10 mouse cellular contexts compared by ENCODE assay signal in genomic region chr9:95697808-95698207, GRCm38 (mm10). TPM values are rescaled to one million over a fixed set of nuclear protein-coding genes. Genes with fewer than 3 reads are reported as not detected.
DNase-seq lines count a peak whose midpoint lies in the region; ATAC-seq and TF ChIP-seq lines count a peak whose summit lies in the region.
"Had no signal": no experiment of that assay in that cellular context is flagged by ENCODE, and none has a peak within 500 bp of the region (broad histone marks: within the 10 kb centered on the region; RNA-seq: fewer than 3 reads in every experiment).

No protein-coding gene starts in this region.

- WGBS in forebrain, postnatal 0 days: 61% methylated on average over 2 of the region's 2 CpGs
- whole genome bisulfite sequencing in forebrain, embryonic 12.5 days: 57% methylated on average over 2 of the region's 2 CpGs
- WGBS in liver, embryonic 11.5 days: 51% methylated on average over 2 of the region's 2 CpGs
- 52% methylated on average over 2 of the region's 2 CpGs for WGBS in neural tube, embryonic 15.5 days

- H3K9me3 ChIP-seq in forebrain, postnatal 0 days (ENCODE audit: low read length): no peaks in the 10 kb centered on the region
- no peaks in the 10 kb centered on the region for H3K9me3 ChIP-seq in forebrain, embryonic 12.5 days
- H3K9me3 ChIP-seq in liver, embryonic 11.5 days (ENCODE audit: control insufficient read depth, low read length): no peaks in the 10 kb centered on the region
- H3K9me3 ChIP-seq in neural tube, embryonic 15.5 days (replicated peaks): no peaks in the 10 kb centered on the region
- H3K9me3 ChIP-seq: heart, embryonic 15.5 days had no signal

- no peak overlapping the region for H3K9ac ChIP-seq in forebrain, postnatal 0 days
- H3K9ac ChIP-seq in forebrain, embryonic 12.5 days: no peak overlapping the region
- H3K9ac ChIP-seq in liver, embryonic 11.5 days (ENCODE audit: low read depth, low read length): no peak overlapping the region
- no peak overlapping the region for H3K9ac ChIP-seq in neural tube, embryonic 15.5 days (replicated peaks)
- H3K9ac ChIP-seq: heart, embryonic 15.5 days had no signal

- peak; percentile 64 for TF ChIP-seq CTCF in forebrain, postnatal 0 days (IDR thresholded peaks at IDR 0.05; ENCODE audit: low read depth)
- TF ChIP-seq CTCF in Patski (IDR thresholded peaks at IDR 0.05): peak; percentile 84

- no peak overlapping the region for H3K4me3 ChIP-seq in forebrain, postnatal 0 days (ENCODE audit: low read depth, low read length)
- H3K4me3 ChIP-seq in forebrain, embryonic 12.5 days (replicated peaks): no peak overlapping the region
- H3K4me3 ChIP-seq in liver, embryonic 11.5 days (ENCODE audit: low read depth, low read length): no peak overlapping the region
- no peak overlapping the region for H3K4me3 ChIP-seq in neural tube, embryonic 15.5 days (replicated peaks)
- H3K4me3 ChIP-seq: heart, embryonic 15.5 days; megakaryocyte, embryonic 14.5 days had no signal

- H3K4me1 ChIP-seq in forebrain, postnatal 0 days (ENCODE audit: insufficient read depth): no peaks in the 10 kb centered on the region
- H3K4me1 ChIP-seq in forebrain, embryonic 12.5 days: no peaks in the 10 kb centered on the region
- H3K4me1 ChIP-seq in liver, embryonic 11.5 days (replicated peaks; ENCODE audit: control insufficient read depth, insufficient read depth, low read length): no peaks in the 10 kb centered on the region
- 0 out of 2 replicates have a peak, but pooled peaks cover 2% of the 10 kb centered on the region for H3K4me1 ChIP-seq in neural tube, embryonic 15.5 days
- H3K4me1 ChIP-seq: heart, embryonic 15.5 days had no signal

- no peaks in the 10 kb centered on the region for H3K27me3 ChIP-seq in forebrain, postnatal 0 days (ENCODE audit: insufficient read depth, low read length)
- no peaks in the 10 kb centered on the region for H3K27me3 ChIP-seq in forebrain, embryonic 12.5 days
- H3K27me3 ChIP-seq in liver, embryonic 11.5 days (replicated peaks; ENCODE audit: control insufficient read depth, insufficient read depth, low read length): no peaks in the 10 kb centered on the region
- no peaks in the 10 kb centered on the region for H3K27me3 ChIP-seq in Patski
- no peaks in the 10 kb centered on the region for H3K27me3 ChIP-seq in neural tube, embryonic 15.5 days (replicated peaks)
- H3K27me3 ChIP-seq: heart, embryonic 15.5 days had no signal

- H3K36me3 ChIP-seq in forebrain, postnatal 0 days (ENCODE audit: insufficient read depth): no peaks in the 10 kb centered on the region
- H3K36me3 ChIP-seq in forebrain, embryonic 12.5 days (replicated peaks): no peaks in the 10 kb centered on the region
- no peaks in the 10 kb centered on the region for H3K36me3 ChIP-seq in liver, embryonic 11.5 days (ENCODE audit: control insufficient read depth, insufficient read depth, low read length)
- H3K36me3 ChIP-seq in neural tube, embryonic 15.5 days: no peaks in the 10 kb centered on the region
- H3K36me3 ChIP-seq: heart, embryonic 15.5 days had no signal

- in situ Hi-C loops in Patski (cut with MboI; ENCODE audit: low pct_unique_long_range_greater_than_20kb): loop anchor here (5.0 to 25.0 kb wide), 2 partner anchors 159 to 961 kb away; partner anchors contain the start of gene Atr

- H3K4me2 ChIP-seq in forebrain, postnatal 0 days (ENCODE audit: low read depth): no peak overlapping the region
- H3K4me2 ChIP-seq in forebrain, embryonic 12.5 days: no peak overlapping the region
- no peak overlapping the region for H3K4me2 ChIP-seq in liver, embryonic 11.5 days
- no peak overlapping the region for H3K4me2 ChIP-seq in neural tube, embryonic 15.5 days
- H3K4me2 ChIP-seq: heart, embryonic 15.5 days had no signal

- CTCF ChIA-PET in Patski (lab: Charles Lee): interaction anchor here (0.6 to 1.5 kb wide), 7 partner anchors 9 to 172 kb away, joined by 3 to 6 read pairs (median 3); no protein-coding TSS in a partner anchor

- POLR2A ChIA-PET in Patski (lab: Charles Lee): no interaction called here

- peak; percentile 48 for DNase-seq in forebrain, postnatal 0 days
- DNase-seq in liver: peak; percentile 31
- DNase-seq in liver, embryonic 11.5 days (ENCODE audit: low spot score): no peak
- no peak for DNase-seq in Patski (ENCODE audit: low read depth, low spot score)
- peak; percentile 55 for DNase-seq in embryo, embryonic 11 days

- no peak for ATAC-seq in forebrain, postnatal 0 days
- ATAC-seq in forebrain, embryonic 12.5 days (ENCODE audit: low FRiP score): no peak
- ATAC-seq in liver, embryonic 11.5 days (replicated peaks; ENCODE audit: low FRiP score): no peak
- ATAC-seq in Patski: no peak
- ATAC-seq in megakaryocyte progenitor cell, adult 5-6 weeks (replicated peaks; ENCODE audit: poor library complexity): peak; percentile 75
- no peak for ATAC-seq in neural tube, embryonic 15.5 days (ENCODE audit: low FRiP score)

- no peak overlapping the region for H3K27ac ChIP-seq in forebrain, postnatal 0 days (ENCODE audit: low read depth, low read length)
- H3K27ac ChIP-seq in forebrain, embryonic 12.5 days: no peak overlapping the region
- no peak overlapping the region for H3K27ac ChIP-seq in liver, embryonic 11.5 days (ENCODE audit: low read depth, low read length)
- no peak overlapping the region for H3K27ac ChIP-seq in neural tube, embryonic 15.5 days (replicated peaks)
- H3K27ac ChIP-seq: heart, embryonic 15.5 days had no signal

RNA-seq across cellular contexts. Expression of gene Trpc1, which starts 52.4 kb away (rescaled TPM):
- total RNA-seq in forebrain, postnatal 0 days (2014; rRNA removed): 27.6 and 33.3 TPM in 2 replicates
- 5.2 and 7.3 TPM in 2 replicates for polyA plus RNA-seq in forebrain, postnatal 0 days (2015; fragmentation: Nextera tagmentation; extraction: Ambion mirVana)
- 4.7 and 4.8 TPM in 2 replicates for polyA plus RNA-seq in forebrain, embryonic 12.5 days (2016; fragmentation: Nextera tagmentation; extraction: Ambion mirVana)
- polyA plus RNA-seq in liver, embryonic 11.5 days (2014; fragmentation: Nextera tagmentation; extraction: Ambion mirVana): 1.0 and 1.3 TPM in 2 replicates
- polyA plus RNA-seq in Patski (2021): 7.0 TPM
- 0.39 TPM in 1 of 2 replicates, not detected in the other for total RNA-seq in megakaryocyte progenitor cell, adult 5-6 weeks (2015)
- total RNA-seq in megakaryocyte progenitor cell, adult 5-6 weeks (2017): 0.33 TPM in 1 of 2 replicates, not detected in the other
- polyA plus RNA-seq in neural tube, embryonic 15.5 days (2015; fragmentation: Nextera tagmentation; extraction: Ambion mirVana): 7.6 and 9.6 TPM in 2 replicates

Comparison
In these comparisons a context has a peak if more than half of its experiments do, and no peak if none do; other contexts are left out.
1. DNase-seq: peak in forebrain, postnatal 0 days (single experiment), liver (single experiment) and embryo, embryonic 11 days (single experiment); none in liver, embryonic 11.5 days (single experiment) and Patski (single experiment).